Mouse (Mus musculus) kidney, postnatal 4 days (tissue): ENCODE measurements at regions not wholly inside any gene's neighbourhood (a gene's known extent, or its start where the extent isn't known, plus 50 kb on each side); places are given as distances from the start of the nearest gene placed in this dataset.
A peak's percentile ranks its signal among the peaks of the same experiment; 100 is the strongest.

Experiments used
- DNase-seq, 2 experiments: peaks; one replicate each; pipeline ENCODE4 v3.0.0; 2021; ENCODE audit warnings: mixed read lengths in 2 of 2

DNA sequence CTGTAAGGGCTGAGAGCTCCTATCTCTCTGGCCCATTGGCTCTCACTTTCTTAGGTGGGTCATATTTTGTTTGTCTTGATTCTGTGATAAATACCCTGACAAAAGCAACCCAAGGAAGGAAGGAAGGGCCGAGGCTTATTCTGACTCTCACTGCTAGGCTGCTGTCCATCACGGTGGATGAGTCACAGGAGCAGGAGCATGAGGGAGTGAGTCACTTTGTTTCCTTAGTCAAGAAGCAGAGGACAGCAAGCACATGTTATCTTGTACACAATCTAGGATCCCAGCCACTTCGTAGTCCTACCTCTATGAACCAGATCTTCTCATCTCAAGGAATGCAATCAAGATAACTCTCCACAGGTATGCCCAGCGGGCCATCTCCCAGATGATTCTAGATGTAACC lies 69.9 kb downstream of the Atp6v1g3 start:
- DNase-seq: no peak

DNA sequence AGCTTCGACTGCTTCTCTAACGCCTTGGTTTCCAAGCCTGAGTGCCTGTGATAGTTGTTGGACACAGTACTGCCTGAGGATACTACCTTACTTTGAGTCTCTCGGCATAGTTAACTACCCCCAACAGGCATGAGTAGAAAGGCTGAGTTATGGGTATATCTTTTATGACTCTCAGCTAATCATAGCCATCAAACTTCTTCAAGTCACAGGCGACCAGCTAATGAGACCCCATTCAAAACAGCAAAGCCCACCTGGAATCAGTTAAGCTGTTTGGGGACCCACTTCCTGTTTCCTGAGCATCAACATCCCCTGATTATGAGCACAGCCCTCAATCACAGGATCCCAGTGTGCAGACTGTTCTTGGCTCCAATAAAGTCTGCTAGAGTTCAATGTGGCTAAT lies 71.4 kb downstream of the Atp6v1g3 start:
- DNase-seq: no peak

DNA sequence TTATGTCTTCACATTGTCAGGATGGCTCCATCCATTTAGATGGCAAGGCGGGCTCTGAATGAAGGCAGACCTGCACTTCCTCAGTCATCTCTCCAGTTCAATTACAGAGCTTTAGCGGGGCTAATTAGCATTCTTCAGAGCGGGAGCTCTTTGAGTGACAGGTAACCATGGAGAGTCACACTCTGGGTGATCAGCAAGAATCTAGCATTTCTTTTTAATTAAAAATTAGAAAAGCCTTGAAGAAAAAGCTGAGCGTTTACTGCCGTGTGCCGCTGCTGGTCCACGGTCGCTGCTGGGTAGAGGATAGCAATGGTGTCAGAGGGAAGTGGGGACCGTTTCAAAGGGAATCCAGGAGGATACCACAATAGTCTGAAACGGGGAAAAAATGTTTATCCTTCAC lies 72.5 kb downstream of the Atp6v1g3 start:
- no peak for DNase-seq

DNA sequence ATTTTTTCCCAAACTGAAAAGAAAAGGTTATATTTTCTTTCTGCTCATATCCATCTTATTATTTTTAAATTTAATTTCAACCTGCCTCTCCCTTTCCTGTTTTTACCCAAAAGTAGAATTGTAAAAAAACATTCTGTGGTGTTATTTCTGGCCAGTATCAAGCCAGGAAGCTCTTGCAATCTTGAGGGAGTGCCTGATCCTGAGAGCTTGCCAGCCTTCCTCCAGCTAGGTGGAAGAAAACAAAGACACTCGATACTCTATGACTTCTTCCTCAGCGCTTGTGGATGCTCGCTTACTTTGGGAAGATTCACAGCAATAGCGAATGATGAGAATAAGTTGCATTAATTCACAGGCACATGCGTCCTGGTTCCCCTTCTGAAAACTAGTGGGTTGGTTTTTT lies 73.4 kb downstream of the Atp6v1g3 start:
- no peak for DNase-seq

DNA sequence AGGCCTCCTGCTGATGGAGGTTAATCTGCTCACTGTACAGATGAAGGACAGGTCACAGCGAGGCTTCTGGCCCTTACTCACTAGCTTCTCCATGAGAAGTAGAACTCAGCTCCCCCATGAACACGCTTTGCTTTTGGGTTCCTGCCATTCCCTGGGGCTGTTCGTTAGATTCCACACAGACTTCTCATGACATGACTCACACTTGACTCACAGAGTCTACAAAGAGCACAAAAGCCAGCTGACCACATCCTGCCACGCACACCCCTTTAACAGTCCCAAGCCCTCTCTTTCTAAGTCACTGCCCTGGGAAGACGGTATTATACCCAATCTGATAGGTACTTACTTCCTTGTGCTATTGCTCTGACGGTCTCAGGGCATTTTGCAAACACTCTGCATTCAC lies 74.9 kb downstream of the Atp6v1g3 start:
- DNase-seq: peak; percentile 3 to 6

DNA sequence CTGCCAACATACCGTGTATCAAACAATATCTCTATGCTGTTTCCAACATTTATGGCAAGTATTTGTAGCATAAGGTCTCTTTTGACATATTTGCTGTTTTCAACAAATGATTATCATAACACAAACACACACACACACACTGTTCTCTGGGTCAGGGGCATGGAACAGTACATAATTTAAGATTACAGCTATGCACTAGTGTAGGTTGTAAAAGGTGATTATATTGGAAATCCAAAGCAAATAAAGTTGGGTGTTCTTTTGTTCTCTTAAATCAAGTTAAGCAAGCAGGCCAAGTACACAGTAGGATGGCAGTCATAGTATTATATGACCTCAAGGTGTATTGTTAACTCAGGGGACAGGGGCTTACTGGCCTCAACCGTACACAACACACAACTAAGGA lies 75.6 kb downstream of the Atp6v1g3 start:
- no peak for DNase-seq

DNA sequence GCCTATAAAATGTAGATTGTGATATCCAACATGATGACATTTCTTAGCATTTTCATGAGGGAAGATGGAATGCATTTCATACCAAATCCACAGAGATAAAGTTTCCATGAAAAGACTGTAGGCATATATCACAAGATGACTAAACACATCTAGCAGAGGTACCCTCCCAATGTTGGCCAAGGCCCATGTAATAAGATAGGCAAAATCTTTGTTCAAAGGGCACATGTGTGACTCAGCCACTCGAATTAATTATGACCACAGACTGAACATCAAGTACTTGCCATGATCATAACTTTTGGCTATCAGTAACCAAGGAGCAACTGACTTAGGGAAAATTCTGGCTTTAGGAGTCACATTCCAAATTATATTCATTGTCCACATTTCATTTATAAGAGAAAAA lies 82.9 kb downstream of the Atp6v1g3 start:
- no peak for DNase-seq

DNA sequence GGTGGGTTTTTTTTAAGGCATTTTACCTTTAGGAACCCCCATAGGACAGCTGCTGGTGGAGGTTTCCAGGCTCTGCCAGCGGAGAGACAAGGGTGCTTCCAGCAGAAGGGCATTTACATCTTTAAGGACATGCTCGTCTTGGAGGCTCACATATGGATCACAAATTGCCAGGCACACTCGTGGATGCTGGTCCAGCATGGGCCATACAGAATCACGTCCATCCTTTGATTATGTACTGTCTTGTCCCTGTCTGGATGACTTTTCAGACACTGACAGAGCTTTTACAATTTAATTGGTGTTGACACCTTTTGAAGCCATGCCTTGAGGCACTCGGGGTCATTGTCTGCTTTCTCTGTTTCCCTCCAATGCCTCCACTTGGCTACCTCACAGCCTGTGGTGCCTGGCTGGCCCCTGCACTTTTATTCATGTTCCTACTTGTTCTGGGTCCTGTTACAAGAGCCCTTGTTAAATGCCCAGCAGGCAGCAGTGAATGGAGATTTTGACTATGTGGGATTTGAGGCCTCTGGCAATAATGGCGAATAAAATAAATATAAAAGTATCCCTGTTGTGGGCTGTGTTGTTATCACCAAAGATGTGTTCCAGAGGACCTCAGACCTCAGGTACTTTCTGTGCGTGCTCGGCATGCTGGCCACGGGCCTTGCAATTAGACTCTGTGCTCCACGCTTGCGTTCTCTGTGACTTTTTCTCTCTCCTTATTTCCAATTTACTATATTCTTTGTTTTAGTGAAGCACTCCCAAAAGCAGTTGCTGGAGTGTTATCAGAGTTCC lies 89.3 kb downstream of the Atp6v1g3 start:
- DNase-seq: no peak

DNA sequence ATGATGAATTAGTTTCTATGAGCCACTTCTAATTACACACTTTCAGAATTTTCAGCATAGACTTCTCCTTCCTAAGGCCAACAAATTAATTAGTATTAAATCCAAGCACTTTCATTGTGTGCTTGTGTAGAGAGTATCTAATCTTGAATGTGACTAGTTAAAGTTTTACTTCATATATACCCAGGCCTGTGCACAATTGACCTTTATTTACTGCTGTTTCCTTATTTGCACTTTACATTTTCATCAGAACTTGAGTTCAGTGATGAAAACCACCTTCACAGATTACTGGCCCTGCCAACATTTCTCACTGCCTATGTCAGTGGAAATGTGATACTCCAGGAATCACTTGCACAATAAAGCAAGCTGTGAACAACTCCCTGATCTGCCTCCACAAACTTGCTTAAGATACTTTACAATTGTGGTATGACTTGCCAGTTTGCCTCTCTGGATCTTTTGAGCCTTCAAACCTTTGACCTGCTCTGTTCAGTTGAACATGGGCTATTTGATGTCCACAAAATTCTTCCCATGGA lies 96.5 kb downstream of the Atp6v1g3 start:
- DNase-seq: no peak

DNA sequence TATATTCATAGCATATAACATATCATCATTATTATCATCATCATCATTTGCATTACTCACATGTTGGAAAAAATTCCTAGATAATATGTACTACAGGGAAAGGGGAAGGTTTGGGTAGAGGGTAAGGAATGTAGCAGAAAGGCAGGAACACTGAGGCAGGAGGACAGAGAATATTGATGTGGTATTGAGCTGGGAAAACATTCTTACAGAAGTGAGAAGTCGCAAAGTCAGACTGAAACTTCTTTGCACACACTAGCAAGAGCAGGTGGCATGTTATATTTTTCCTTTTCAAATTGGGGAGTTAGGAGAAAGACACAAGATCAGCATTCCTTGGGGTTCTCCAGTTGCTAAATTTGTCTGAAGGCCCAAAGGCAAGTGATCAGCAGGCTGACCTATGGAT lies 97.9 kb downstream of the Atp6v1g3 start:
- no peak for DNase-seq

DNA sequence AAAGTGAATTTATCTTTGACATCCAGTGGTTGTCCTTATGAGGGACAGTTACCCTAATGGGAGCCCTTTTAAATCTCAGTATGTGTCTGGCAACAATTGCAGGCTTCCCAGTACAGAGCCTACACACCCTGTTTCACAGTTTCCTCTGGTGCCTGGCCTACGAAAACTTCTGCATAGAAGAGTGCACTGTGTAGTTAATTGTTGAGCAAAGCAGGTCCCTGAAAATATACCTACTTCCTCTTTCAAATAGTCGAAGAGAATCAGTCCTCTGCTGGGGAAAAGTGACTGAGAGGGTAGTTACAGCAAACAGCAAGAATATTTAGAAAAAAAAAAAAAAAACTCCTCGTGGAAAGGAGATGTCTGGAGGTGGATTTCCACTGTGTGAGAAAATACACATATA lies 110.6 kb downstream of the Atp6v1g3 start:
- no peak for DNase-seq

DNA sequence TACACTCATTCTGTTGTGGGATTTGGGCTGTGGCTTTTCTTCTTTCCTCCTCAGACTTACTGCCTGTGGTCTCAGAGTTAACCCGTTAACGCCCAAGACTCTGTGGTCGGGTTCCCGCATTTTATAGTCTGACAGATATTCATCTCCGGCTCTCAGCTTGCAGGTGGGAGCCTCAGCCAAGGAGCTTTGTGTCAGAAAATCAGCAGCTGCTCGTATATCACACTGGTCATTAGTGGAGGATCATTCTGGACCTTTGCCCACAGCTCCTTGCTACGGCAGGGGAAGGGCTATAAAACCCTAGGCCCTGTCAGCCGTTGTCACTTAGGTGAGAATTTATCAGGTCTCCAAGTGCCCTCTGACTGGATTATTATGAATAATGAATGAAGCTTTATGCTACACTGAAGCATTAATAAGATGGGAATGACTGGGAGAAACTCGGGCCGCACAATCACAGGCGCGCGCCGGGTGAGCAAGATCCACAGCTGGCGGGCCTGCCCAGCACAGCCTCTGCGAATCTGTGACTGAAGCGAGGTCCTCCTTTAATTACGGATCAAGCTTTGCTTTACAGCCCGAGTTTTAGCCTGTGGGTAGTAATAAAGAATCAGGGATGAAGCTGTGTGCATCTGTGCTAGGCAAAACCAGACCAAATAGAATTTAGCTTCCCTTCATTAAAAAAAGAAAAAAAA lies 111.8 kb downstream of the Atp6v1g3 start:
- peak; percentile 23 to 43 for DNase-seq

DNA sequence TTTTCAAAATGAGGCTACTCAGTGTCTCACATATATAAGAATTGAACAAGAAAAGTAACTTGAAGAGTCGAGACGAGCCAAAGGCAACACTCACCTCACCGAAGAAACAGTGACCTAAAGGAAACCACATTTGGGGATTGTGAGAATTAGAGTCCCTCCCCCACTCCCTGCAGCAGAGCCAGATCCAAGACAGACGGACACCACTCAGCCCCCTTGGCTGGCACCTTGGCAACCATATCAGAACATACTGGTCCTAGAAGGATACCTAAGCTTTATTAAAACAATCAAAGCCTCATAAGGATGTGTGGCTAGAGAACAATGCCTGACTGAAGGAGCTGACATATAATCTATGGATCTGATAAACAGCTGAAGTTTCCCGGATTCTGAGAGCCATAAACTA lies 112.5 kb downstream of the Atp6v1g3 start:
- DNase-seq: no peak

DNA sequence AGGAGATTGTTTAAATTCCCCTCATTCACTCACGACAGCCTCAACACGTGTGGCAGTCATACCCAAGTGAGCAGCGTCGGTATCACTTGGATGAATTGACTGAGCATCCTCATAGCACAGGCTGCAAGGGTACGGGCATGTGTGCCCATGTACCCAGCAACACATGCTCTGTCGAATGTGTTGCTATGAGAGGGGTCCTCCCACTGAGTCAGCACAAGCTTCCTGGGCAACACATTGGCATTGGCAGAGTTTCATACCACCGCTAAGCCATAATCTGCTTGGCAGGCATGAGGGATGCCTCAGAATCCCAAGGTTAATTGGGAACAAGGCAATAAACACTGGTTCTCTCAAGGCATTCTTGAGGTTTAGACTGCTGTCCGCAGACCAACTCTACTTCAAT lies 115.1 kb downstream of the Atp6v1g3 start:
- no peak for DNase-seq

DNA sequence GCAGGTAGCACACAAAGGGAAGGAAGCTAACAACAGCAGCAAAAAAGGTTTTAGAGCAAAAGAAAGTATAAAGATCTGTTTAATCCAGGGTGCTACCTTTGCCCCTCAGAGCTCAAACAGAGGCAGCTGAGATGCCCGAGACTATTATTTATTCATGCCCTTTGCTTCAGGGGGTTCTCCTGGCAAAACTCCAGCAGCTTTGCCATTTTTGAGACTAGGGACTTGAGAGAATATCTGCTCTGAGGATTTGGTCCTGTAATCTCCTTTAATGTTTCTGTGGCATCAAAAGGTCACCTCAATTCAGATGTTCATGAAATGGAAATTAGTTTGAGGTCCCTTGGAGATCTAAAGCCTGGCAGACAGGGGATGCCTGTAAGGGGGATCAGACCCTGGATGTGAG lies 116.1 kb downstream of the Atp6v1g3 start:
- DNase-seq: no peak

DNA sequence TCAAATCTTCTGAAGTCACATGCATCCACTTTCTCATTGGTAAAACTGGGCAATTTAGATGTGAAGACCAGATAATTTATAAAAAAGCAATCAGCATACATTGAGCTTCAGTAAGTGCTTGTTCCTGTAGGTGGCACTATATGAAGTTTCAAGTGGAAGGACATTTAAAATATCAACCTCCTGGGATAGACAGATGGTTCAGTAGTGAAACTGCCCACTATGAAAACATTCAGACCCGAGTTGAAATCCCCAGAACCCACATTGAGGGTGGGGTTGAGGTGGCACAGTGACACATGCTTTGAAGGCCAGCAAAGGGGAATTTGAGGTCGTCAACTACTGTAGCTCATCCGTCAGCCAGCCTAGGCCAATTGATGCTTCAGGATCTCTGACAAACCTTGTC lies 145.1 kb downstream of the Atp6v1g3 start:
- no peak for DNase-seq

DNA sequence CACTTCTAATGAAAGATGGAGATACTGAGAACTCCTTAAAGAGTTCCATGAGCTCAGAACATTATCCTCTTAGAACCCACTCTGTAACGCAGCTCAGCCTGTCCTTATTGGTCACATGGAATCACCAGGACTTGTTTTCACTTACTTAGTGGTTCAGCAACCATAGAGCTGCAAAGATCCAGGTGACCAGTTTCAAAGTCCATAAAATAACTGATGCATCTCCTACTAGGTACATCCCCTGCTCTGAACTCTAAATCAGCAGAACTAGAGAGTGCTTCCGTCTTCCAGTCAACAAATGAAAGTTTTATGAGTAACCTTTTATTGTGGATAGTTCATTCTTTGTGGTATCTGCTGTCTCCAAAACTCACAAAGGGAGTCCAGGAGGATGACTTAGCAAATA lies 153.9 kb downstream of the Atp6v1g3 start:
- no peak for DNase-seq
